Mouse (Mus musculus): ENCODE measurements at regions not wholly inside any gene's neighbourhood (a gene's known extent, or its start where the extent isn't known, plus 50 kb on each side); places are given as distances from the start of the nearest gene placed in this dataset.

DNA sequence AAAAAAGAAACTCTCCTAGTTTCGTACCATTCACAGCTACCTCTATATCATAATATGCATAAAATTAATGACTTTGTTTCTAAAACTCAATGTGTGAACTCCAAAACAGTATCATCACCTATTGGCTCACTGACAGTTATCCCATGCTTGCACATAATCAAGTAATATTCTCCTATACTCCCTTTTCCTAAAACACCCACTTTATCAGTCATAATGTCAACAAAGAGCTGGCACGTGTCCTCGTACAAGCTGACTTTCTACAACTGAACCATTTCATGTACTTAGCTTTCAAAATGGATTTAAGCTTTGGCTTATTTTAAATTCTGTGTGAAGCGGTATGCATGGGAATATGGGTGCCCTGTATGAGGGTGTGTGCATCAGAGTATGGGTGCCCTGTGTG lies 58.0 kb upstream of the Golim4 start:
- no peak for ATAC-seq (replicated peaks; ENCODE audit: poor library complexity, severe bottlenecking)

DNA sequence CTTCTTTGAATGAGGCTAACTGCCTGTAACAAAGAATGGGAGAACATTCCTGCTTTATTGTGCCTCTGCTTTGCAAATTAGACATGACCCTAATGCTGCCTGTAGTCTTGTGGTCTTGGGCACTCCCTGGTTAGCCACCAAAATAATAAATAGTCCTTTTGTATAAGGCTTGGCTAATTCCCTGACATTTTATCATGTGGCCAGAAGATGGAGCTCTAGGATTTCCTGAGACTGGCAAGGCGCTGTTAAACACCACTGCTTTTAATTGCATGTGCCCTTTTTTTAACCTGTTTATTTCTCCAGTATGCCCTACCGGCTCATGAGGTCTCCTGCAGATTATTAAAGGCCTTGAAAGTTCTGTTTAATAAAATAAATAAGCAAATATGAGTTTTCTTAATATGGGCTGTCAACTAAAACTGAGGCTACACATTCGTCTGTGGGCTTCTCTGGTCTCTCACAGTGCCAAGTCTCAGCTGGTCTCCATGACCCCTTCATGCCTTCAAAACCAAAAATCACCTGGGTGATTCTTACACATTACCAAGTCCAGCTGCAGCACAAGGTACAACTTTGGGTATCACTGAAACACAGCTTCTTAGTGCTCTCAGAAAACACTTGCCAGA lies 51.9 kb upstream of the Golim4 start:
- peak; percentile 70 for ATAC-seq (replicated peaks; ENCODE audit: poor library complexity, severe bottlenecking)
